Mouse (Mus musculus) embryonic facial prominence, embryonic 14.5 days (tissue): ENCODE data around the gene Ifngr2. TPM values are rescaled to one million over a fixed set of nuclear protein-coding genes. Genes with fewer than 3 reads are reported as not detected.

ENCODE experiments used
- ATAC-seq: fragments of 200-750 bp; cut with Nextera tagmentation; 2 replicates; pipeline ENCODE4 v1.8.0; 2017; ENCODE audit warnings: low read depth, moderate number of reproducible peaks, moderate TSS enrichment
- DNase-seq: peaks from one replicate; pipeline ENCODE4 v3.0.0-alpha.2; 2015; ENCODE audit warnings: low spot score
- H3K27ac ChIP-seq: fragments of 300-500 bp; sonication (generic); replicated peaks from 2 replicates; pipeline ENCODE4 v1.5.1; 2014; ENCODE audit warnings: low read depth, mild to moderate bottlenecking, low read length, moderate library complexity
- H3K27me3 ChIP-seq: fragments of 300-500 bp; sonication (generic); replicated peaks from 2 replicates; pipeline ENCODE4 v1.6.1; 2014; ENCODE audit warnings: low read length; ENCODE audit not compliant: control insufficient read depth, insufficient read depth
- H3K36me3 ChIP-seq: fragments of 300-500 bp; sonication (generic); 2 replicates; pipeline ENCODE4 v1.6.1; 2014; ENCODE audit warnings: low read length, mixed read lengths; ENCODE audit not compliant: control insufficient read depth, insufficient read depth
- H3K4me1 ChIP-seq: fragments of 300-500 bp; sonication (generic); 2 replicates; pipeline ENCODE4 v1.6.1; 2014; ENCODE audit warnings: antibody characterized with exemption, low read length; ENCODE audit not compliant: control insufficient read depth, insufficient read depth
- H3K4me2 ChIP-seq: fragments of 300-500 bp; sonication (generic); 2 replicates; pipeline ENCODE4 v1.6.1; 2014; ENCODE audit warnings: low read depth, mild to moderate bottlenecking, low read length, moderate library complexity, mixed read lengths
- H3K4me3 ChIP-seq: fragments of 300-500 bp; sonication (generic); 2 replicates; pipeline ENCODE4 v1.5.1; 2014; ENCODE audit warnings: low read depth, mild to moderate bottlenecking, low read length
- H3K9ac ChIP-seq: fragments of 300-500 bp; sonication (generic); 2 replicates; pipeline ENCODE4 v1.6.1; 2014; ENCODE audit warnings: low read depth, mild to moderate bottlenecking, low read length, moderate library complexity, mixed read lengths
- H3K9me3 ChIP-seq: fragments of 300-500 bp; sonication (generic); 2 replicates; pipeline ENCODE4 v1.6.1; 2016; ENCODE audit warnings: low read length; ENCODE audit not compliant: control insufficient read depth
- WGBS: fragments of 180-500 bp; shearing (Covaris S2); extraction: QIAGEN DNeasy Blood & Tissue Kit; methylation state at CpG from one replicate; pipeline ENCODE4 v1.1.7; 2014; 5-methylcytosine and 5-hydroxymethylcytosine counted together
- polyA plus RNA-seq: library from polyadenylated mRNA; unstranded; fragments of >200 nt; fragmentation: Nextera tagmentation; extraction: Ambion mirVana; gene quantifications from 2 replicates; pipeline ENCODE4 v1.2.1, GENCODE M21; 2014

Ifngr2 gene
- polyA plus RNA-seq, 1 experiment from 2014 or later: 51.0 TPM

DNA sequence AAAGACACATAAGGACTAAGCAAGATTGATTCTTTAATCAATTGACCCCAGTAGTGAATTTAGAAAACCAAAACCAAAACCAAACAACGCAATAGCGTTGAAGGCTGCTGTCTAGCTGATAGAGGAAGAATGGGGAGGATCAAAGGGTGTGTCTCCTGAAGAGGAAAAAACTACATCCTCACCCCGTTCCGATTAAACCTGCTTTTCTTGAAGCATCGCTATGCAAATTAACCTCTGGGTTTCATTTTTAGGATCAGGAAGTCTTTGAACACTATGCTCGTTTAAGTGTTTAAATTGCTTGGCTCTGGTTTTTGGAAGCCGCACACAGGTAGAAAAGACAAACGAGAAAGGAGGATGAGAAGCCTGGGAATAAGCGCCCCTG lies 49.5 kb downstream of the Ifngr2 start:
- WGBS: 19% methylated on average over 9 of the region's 9 CpGs
- Histone ChIP-seq H3K27ac (no peak overlapping the region), H3K9ac (peak overlapping the region; percentile 78), H3K36me3 (peaks cover 3% of the 10 kb centered on the region; the same call in 1 of the 2 replicates), H3K4me2 (peak overlapping the region; percentile 75), H3K4me1 (peaks cover 6% of the 10 kb centered on the region; the same call in 1 of the 2 replicates), H3K27me3 (no peaks in the 10 kb centered on the region), H3K4me3 (peak overlapping the region; percentile 81), H3K9me3 (no peaks in the 10 kb centered on the region)
- ATAC-seq: no peak
- peak; percentile 43 for DNase-seq

GRCm38 (mm10) chr16:91596779-91597671 lies 50.2 kb downstream of the Ifngr2 start:
- peak; percentile 0; the same call in 1 of the 2 replicates for ATAC-seq

GRCm38 (mm10) chr16:91597672-91598010 lies 50.8 kb downstream of the Ifngr2 start, which contains the start of gene Tmem50b:
Gene Tmem50b, minus strand, starts transcription at chr16:91597800.
- Histone ChIP-seq H3K36me3 (peaks cover 2% of the 10 kb centered on the region; the same call in 1 of the 2 replicates), H3K4me1 (peaks cover 6% of the 10 kb centered on the region; the same call in 1 of the 2 replicates), H3K4me3 (peak within 1 kb of the TSS; percentile 81), H3K27ac (no peak within 1 kb of the TSS), H3K9ac (peak within 1 kb of the TSS; percentile 78), H3K4me2 (peak within 1 kb of the TSS; percentile 75), H3K9me3 (no peaks in the 10 kb centered on the region), H3K27me3 (no peaks in the 10 kb centered on the region)
- ATAC-seq: peak; percentile 99
- peak; percentile 98 for DNase-seq
- WGBS: 0% methylated on average over 17 of the region's 34 CpGs

More at GRCm38 (mm10) chr16:91596779-91597671, 50.2 kb downstream of the Ifngr2 start:
- Histone ChIP-seq H3K9me3 (no peaks in the 10 kb centered on the region), H3K9ac (peak overlapping the region; percentile 78), H3K4me2 (peak overlapping the region; percentile 75), H3K27me3 (no peaks in the 10 kb centered on the region), H3K4me3 (peak overlapping the region; percentile 81), H3K36me3 (peaks cover 3% of the 10 kb centered on the region; the same call in 1 of the 2 replicates), H3K27ac (no peak overlapping the region), H3K4me1 (peaks cover 6% of the 10 kb centered on the region; the same call in 1 of the 2 replicates)
- WGBS: 2% methylated on average over 30 of the region's 75 CpGs
- DNase-seq: peak; percentile 28

DNA sequence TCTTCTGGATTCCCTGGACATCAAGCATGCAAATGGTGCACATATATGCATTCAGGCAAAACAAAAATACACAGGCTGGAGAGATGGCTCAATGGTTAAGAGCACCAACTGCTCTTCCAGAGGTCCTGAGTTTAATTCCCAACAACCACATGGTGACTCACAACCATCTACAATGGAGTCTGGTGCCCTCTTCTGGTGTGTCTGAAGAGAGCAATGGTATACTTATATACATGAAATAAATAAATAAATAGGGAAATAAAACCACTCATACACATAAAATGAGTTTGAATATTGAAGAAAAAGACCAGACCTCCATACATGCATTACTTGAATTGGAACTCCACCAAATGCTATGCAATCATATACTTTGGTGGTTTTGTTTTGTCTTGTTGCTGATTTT lies 52.4 kb downstream of the Ifngr2 start:
- no peaks in the 10 kb centered on the region for H3K9me3 ChIP-seq
- H3K9ac ChIP-seq: no peak overlapping the region
- H3K4me1 ChIP-seq: peaks cover 6% of the 10 kb centered on the region; the same call in 1 of the 2 replicates
- no peak overlapping the region for H3K4me3 ChIP-seq
- no peak overlapping the region for H3K4me2 ChIP-seq
- no peak for ATAC-seq
- no peak for DNase-seq
- H3K36me3 ChIP-seq: no peaks in the 10 kb centered on the region
- H3K27ac ChIP-seq: no peak overlapping the region
- no peaks in the 10 kb centered on the region for H3K27me3 ChIP-seq

DNA sequence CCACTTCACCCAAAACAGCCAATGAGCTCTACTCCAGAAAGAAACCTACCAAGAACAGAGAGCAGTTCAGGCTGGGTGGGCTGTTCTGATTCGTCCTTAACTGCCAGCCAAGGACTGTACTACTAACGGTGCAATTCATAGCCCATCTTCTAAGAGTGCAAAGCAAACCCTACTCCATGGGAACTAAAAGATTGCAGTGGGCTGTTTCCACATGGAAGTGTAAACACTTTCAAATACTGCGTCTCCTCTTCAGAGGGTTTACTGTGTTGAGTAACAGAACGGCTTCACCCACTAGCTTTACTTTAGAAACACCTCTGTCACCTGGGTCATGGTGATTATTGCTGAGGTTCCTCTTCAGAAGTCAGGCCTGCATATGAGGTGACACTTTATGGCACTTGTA lies 54.2 kb downstream of the Ifngr2 start:
- ATAC-seq (no peak), DNase-seq (no peak)
- Histone ChIP-seq H3K27ac (no peak overlapping the region), H3K4me3 (no peak overlapping the region), H3K4me2 (no peak overlapping the region), H3K36me3 (no peaks in the 10 kb centered on the region), H3K27me3 (no peaks in the 10 kb centered on the region), H3K9me3 (no peaks in the 10 kb centered on the region), H3K4me1 (peaks cover 6% of the 10 kb centered on the region; the same call in 1 of the 2 replicates), H3K9ac (no peak overlapping the region)
- 75% methylated on average over 4 of the region's 4 CpGs for WGBS

DNA sequence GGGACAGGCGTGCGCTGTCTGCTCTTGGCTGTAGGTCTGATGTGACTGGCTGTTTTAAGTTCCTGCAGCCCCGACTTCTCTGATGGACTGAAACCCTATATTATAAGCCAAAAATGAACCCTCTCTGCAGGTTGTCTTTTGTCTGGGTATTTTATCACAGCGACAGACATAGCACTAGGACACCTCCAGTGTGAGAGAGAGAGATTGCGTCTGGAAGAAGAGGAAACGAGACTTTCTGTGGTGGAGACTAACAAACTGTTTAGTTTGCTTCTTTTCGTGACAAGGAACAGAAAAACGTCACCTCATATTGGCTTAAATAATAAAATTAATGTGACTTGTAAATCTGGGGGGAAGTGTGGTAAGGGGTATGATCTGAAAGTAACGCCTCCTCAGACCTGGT lies 54.8 kb downstream of the Ifngr2 start:
- Histone ChIP-seq H3K9ac (no peak overlapping the region), H3K27me3 (no peaks in the 10 kb centered on the region), H3K27ac (no peak overlapping the region), H3K9me3 (no peaks in the 10 kb centered on the region), H3K4me3 (no peak overlapping the region), H3K4me1 (peaks cover 2% of the 10 kb centered on the region; the same call in 1 of the 2 replicates), H3K36me3 (no peaks in the 10 kb centered on the region), H3K4me2 (no peak overlapping the region)
- WGBS: 68% methylated on average over 9 of the region's 9 CpGs
- ATAC-seq (no peak), DNase-seq (no peak)

GRCm38 (mm10) chr16:91605156-91605555 lies 58.3 kb downstream of the Ifngr2 start:
- Histone ChIP-seq H3K4me1 (no peaks in the 10 kb centered on the region), H3K27ac (no peak overlapping the region), H3K9ac (no peak overlapping the region), H3K4me3 (no peak overlapping the region), H3K4me2 (no peak overlapping the region), H3K27me3 (no peaks in the 10 kb centered on the region), H3K36me3 (no peaks in the 10 kb centered on the region), H3K9me3 (no peaks in the 10 kb centered on the region)
- WGBS: 79% methylated on average over 6 of the region's 6 CpGs
- ATAC-seq (no peak), DNase-seq (no peak)

DNA sequence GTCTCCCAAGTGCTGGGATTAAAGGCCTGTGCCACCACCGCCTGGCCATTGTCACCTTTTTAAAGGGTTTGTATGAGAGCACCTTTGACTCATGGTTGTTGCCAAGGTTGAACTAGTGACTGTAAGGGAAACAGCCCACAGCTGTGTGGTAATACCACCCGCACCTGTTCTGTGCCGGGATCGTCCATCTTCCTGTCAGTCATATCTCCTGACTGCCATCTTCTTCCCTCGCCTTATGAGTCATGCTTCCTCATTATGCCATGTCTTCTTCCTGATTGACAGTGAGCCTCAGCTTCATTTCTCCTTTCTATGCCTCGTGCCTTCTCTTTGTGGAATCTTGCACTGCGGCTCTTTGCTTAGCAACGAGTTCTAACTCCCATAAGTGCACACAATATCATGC lies 60.1 kb downstream of the Ifngr2 start:
- WGBS: 86% methylated on average over 8 of the region's 8 CpGs
- no peaks in the 10 kb centered on the region for H3K4me1 ChIP-seq
- H3K9ac ChIP-seq: no peak overlapping the region
- H3K4me2 ChIP-seq: no peak overlapping the region
- no peak overlapping the region for H3K4me3 ChIP-seq
- ATAC-seq (no peak), DNase-seq (no peak)
- H3K36me3 ChIP-seq: no peaks in the 10 kb centered on the region
- no peaks in the 10 kb centered on the region for H3K9me3 ChIP-seq
- H3K27me3 ChIP-seq: no peaks in the 10 kb centered on the region
- no peak overlapping the region for H3K27ac ChIP-seq
